Mouse (Mus musculus) kidney, postnatal 0 days (tissue): ENCODE data around the gene Bcr. TPM values are rescaled to one million over a fixed set of nuclear protein-coding genes. Genes with fewer than 3 reads are reported as not detected.

Experiments used
- ATAC-seq: fragments of 200-750 bp; cut with Nextera tagmentation; replicated peaks from 2 replicates; pipeline ENCODE4 v1.8.0; 2017; ENCODE audit warnings: low read depth, moderate number of reproducible peaks, moderate TSS enrichment, moderate library complexity; ENCODE audit not compliant: low FRiP score
- DNase-seq: peaks from one replicate; pipeline ENCODE4 v3.0.0-alpha.2; 2016; ENCODE audit warnings: low spot score
- H3K27ac ChIP-seq: fragments of 300-500 bp; sonication (generic); 2 replicates; pipeline ENCODE4 v1.5.1; 2014; ENCODE audit warnings: mild to moderate bottlenecking
- H3K27me3 ChIP-seq: fragments of 300-500 bp; sonication (generic); 2 replicates; pipeline ENCODE4 v1.6.1; 2014; ENCODE audit warnings: low read length, mixed read lengths; ENCODE audit not compliant: insufficient read depth
- H3K36me3 ChIP-seq: fragments of 300-500 bp; sonication (generic); 2 replicates; pipeline ENCODE4 v1.6.1; 2014; ENCODE audit warnings: low read length, mixed read lengths; ENCODE audit not compliant: insufficient read depth
- H3K4me1 ChIP-seq: fragments of 300-500 bp; sonication (generic); replicated peaks from 2 replicates; pipeline ENCODE4 v1.6.1; 2014; ENCODE audit warnings: antibody characterized with exemption, low read length, mixed read lengths; ENCODE audit not compliant: insufficient read depth
- H3K4me2 ChIP-seq: fragments of 300-500 bp; sonication (generic); 2 replicates; pipeline ENCODE4 v1.6.1; 2014; ENCODE audit warnings: mild to moderate bottlenecking, low read length, moderate library complexity, mixed read lengths
- H3K4me3 ChIP-seq: fragments of 300-500 bp; sonication (generic); replicated peaks from 2 replicates; pipeline ENCODE4 v1.5.1; 2014; ENCODE audit warnings: low read depth, low read length
- H3K9ac ChIP-seq: fragments of 300-500 bp; sonication (generic); 2 replicates; pipeline ENCODE4 v1.6.1; 2014; ENCODE audit warnings: low read depth, low read length
- H3K9me3 ChIP-seq: fragments of 300-500 bp; sonication (generic); replicated peaks from 2 replicates; pipeline ENCODE4 v1.6.1; 2016; ENCODE audit warnings: low read length, inconsistent platforms, mixed read lengths
- CTCF ChIP-seq: IDR thresholded peaks from 2 replicates; pipeline ENCODE4 v1.5.1; 2016; ENCODE audit warnings: antibody characterized with exemption, low read depth, mild to moderate bottlenecking, moderate library complexity
- WGBS: fragments of 180-500 bp; shearing (Covaris S2); extraction: QIAGEN DNeasy Blood & Tissue Kit; methylation state at CpG from one replicate; pipeline ENCODE4 v1.1.7; 2014; 5-methylcytosine and 5-hydroxymethylcytosine counted together
- polyA plus RNA-seq: library from polyadenylated mRNA; unstranded; fragments of >200 nt; fragmentation: Nextera tagmentation; extraction: Ambion mirVana; gene quantifications from 2 replicates; pipeline ENCODE4 v1.2.1, GENCODE M21; 2015

Gene Bcr
- polyA plus RNA-seq, 1 experiment from 2014 or later = 5.9 TPM

DNA sequence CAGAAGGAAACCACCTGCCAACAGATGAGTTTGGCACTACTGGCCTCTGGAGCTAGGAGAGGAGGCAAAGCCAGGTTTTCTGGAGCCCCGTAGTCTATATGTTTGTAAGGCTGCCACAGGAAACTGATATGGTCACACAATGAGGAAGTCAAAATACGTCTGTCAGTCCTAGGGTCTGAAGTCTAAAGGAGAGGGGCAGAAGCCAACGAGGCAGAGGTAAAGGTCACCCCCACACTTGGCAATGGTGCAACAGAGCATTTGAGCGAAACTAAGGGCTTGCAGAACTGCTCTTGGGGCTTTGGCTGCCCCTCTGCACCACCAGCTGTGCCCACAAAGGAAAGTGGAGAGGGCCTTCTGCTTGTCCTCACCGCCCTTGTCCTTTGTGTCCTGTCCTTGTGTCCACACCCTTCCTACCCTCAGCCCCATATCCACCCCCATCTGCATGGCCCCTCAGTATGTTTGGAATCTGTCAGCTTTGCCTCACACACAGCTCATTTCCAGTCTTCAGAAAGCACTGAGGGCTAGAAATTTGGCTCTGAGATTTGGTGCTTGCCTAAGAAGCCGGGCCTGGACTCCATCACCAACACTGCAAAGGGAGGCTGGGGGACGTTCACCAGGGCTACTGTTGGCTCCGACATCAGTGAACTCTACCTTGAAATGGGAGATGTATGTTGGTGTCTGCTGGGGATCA is 127.1 kb downstream of the Bcr start:
- H3K4me3 ChIP-seq = no peak overlapping the region
- no peak overlapping the region for H3K27ac ChIP-seq
- H3K4me1 ChIP-seq = no peaks in the 10 kb centered on the region
- TF ChIP-seq CTCF = no peak
- no peak overlapping the region for H3K9ac ChIP-seq
- DNase-seq = no peak
- H3K4me2 ChIP-seq = no peak overlapping the region
- no peaks in the 10 kb centered on the region for H3K27me3 ChIP-seq
- H3K9me3 ChIP-seq = no peaks in the 10 kb centered on the region
- ATAC-seq = no peak
- H3K36me3 ChIP-seq = 0 out of 2 replicates have a peak, but pooled peaks cover 5% of the 10 kb centered on the region
- WGBS = 60% methylated on average over 8 of the region's 8 CpGs

DNA sequence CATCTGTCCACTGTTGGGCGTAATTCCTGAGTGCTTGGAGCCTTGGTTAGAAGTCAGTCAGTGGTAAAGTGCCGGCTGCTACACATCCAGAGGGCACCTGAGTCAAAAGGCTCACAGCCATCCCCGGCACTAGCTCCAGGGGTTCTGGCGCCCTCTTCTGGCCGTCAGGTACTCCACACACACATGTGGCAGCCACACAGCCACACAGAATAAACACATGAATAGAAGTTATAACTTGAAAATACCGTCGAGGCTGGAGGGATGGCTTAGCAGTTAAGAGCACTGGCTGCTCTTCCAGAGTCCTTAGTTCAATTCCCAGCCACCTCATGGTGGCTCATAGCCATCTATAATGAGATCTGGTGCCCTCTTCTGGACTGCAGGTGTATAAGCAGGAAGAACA is 131.3 kb downstream of the Bcr start:
- no peak for ATAC-seq
- WGBS = 55% methylated on average over 7 of the region's 7 CpGs

DNA sequence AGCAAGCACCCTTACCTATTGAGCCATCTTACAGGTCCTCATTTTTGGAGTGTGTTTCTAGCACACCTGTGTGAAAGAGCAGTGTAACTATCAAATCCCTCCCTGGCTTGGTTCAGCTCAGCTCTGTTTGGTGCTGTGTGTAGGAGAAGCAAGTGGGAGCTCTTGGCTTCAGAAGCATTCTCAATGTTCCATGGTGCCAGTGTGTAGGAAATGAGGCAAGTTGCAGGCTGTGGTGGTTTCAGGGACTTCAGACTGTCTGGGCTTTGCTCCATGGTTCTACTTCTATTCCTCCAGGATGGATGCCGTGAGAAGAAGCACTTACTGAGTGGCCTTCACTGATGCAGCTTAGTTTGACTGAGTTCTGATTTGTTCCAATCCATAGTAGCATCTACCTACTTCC is 137.4 kb downstream of the Bcr start:
- Histone ChIP-seq H3K9me3 (no peaks in the 10 kb centered on the region), H3K4me3 (no peak overlapping the region), H3K27me3 (no peaks in the 10 kb centered on the region), H3K4me2 (no peak overlapping the region), H3K9ac (no peak overlapping the region), H3K36me3 (no peaks in the 10 kb centered on the region), H3K27ac (no peak overlapping the region), H3K4me1 (no peaks in the 10 kb centered on the region)
- no peak for DNase-seq
- WGBS = 80% methylated on average over 1 of the region's 1 CpGs
- ATAC-seq = no peak
- TF ChIP-seq CTCF = no peak

More for the DNA sequence above, 131.3 kb downstream of the Bcr start:
- Histone ChIP-seq H3K4me1 (no peaks in the 10 kb centered on the region), H3K4me2 (no peak overlapping the region), H3K27ac (no peak overlapping the region), H3K4me3 (no peak overlapping the region), H3K9ac (no peak overlapping the region), H3K36me3 (no peaks in the 10 kb centered on the region), H3K9me3 (no peaks in the 10 kb centered on the region), H3K27me3 (no peaks in the 10 kb centered on the region)
- TF ChIP-seq CTCF = peak; percentile 42
- DNase-seq = no peak

DNA sequence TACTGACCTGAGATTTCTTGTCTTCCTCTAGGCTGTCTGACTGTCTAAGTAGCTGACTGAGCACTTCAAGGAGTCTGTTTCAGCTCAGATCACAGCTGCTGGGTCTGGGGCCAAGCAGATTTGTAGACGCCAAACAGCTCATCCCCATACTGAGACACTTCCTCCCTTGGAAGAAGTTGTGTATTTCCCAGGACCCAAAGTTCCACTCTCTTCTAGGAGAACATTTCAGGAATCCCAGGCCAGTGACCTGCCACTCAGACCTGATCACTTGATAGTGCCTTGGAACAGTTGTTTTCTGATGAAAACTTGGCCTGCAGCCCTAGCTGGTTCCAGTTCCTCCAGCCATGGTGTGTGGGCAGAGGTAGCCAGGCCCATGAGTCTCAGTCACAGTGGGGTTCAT is 140.3 kb downstream of the Bcr start:
- H3K4me2 ChIP-seq = no peak overlapping the region
- H3K27ac ChIP-seq = no peak overlapping the region
- no peak for DNase-seq
- no peaks in the 10 kb centered on the region for H3K36me3 ChIP-seq
- H3K4me3 ChIP-seq = no peak overlapping the region
- no peaks in the 10 kb centered on the region for H3K27me3 ChIP-seq
- no peak overlapping the region for H3K9ac ChIP-seq
- WGBS = 72% methylated on average over 1 of the region's 1 CpGs
- ATAC-seq = no peak
- no peaks in the 10 kb centered on the region for H3K4me1 ChIP-seq
- no peaks in the 10 kb centered on the region for H3K9me3 ChIP-seq
- no peak for TF ChIP-seq CTCF

DNA sequence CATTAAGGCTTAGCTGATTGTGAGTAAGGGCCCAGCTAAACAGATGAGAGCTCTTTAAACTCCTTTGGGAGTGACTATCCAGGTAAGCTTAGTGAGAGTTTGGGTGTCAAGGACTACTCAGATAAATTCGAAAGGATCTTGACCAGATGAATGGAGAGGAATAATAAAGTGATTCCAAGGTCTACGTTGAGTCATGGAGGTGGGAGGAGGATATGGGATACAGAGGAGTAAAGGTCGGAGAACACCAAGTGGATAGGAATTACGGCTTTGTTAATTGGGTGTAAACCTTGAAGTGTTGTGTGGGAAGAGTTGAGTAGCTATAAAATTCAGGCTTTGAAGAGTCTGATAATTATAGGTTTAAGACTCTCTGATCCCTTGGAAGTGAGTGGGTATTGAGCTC is 145.8 kb downstream of the Bcr start:
- ATAC-seq (no peak), DNase-seq (no peak)
- no peak for TF ChIP-seq CTCF
- no peak overlapping the region for H3K9ac ChIP-seq
- H3K4me1 ChIP-seq = no peaks in the 10 kb centered on the region
- H3K36me3 ChIP-seq = no peaks in the 10 kb centered on the region
- H3K4me2 ChIP-seq = no peak overlapping the region
- 29% methylated on average over 4 of the region's 4 CpGs for WGBS
- no peak overlapping the region for H3K4me3 ChIP-seq
- no peaks in the 10 kb centered on the region for H3K27me3 ChIP-seq
- H3K27ac ChIP-seq = no peak overlapping the region
- H3K9me3 ChIP-seq = no peaks in the 10 kb centered on the region

DNA sequence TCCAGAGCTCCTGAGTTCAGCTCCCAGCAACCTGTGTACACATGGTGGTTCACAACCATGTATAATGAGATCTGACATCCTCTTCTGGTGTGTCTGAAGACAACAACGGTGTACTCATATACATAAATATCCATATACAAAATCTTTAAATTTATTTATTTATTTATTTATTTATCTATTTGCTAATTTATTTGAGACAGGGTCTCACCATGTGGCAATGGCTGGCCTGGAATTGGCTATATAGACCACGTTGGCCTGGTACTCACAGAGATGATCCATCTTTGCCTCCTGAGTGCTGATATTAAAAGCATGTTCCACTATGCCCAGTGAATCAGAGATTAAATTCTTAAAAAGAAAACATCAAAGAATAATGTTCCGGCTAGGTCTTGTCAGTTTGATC is 150.4 kb downstream of the Bcr start:
- 90% methylated on average over 3 of the region's 3 CpGs for WGBS
- Histone ChIP-seq H3K9me3 (no peaks in the 10 kb centered on the region), H3K4me1 (peaks cover 8% of the 10 kb centered on the region; the same call in 1 of the 2 replicates), H3K36me3 (no peaks in the 10 kb centered on the region), H3K27ac (no peak overlapping the region), H3K27me3 (no peaks in the 10 kb centered on the region), H3K9ac (no peak overlapping the region), H3K4me3 (no peak overlapping the region), H3K4me2 (no peak overlapping the region)
- DNase-seq = no peak
- ATAC-seq = no peak
- no peak for TF ChIP-seq CTCF
